Mouse (Mus musculus): ENCODE measurements around the gene Znrf2.

GRCm38 (mm10) chr6:54777661-54778060 lies 39.1 kb upstream of the Znrf2 start:
- TF ChIP-seq POLR2AphosphoS5 (IDR thresholded peaks at IDR 0.05; ENCODE audit: borderline replicate concordance, low read depth, low read length): no peak
- TF ChIP-seq TBP (IDR thresholded peaks at IDR 0.05; ENCODE audit: low read depth, low read length): no peak
- no peak for TF ChIP-seq NELFE (IDR thresholded peaks at IDR 0.05; ENCODE audit: low read depth, low read length)
- TF ChIP-seq RAD21 (IDR thresholded peaks at IDR 0.05; ENCODE audit: low read depth, low read length): no peak
- no peak for TF ChIP-seq ELF1 (IDR thresholded peaks at IDR 0.05; ENCODE audit: low read depth, low read length)
- TF ChIP-seq CTCF (IDR thresholded peaks at IDR 0.05 in 2 of 3, conservative IDR thresholded peaks at IDR 0.05 in 1 of 3; ENCODE audit: control insufficient read depth in 1 of 3, insufficient read depth in 1 of 3, low read depth in 2 of 3, low read length in 3 of 3, poor library complexity in 1 of 3, severe bottlenecking in 1 of 3): no peak
- TF ChIP-seq E2F4 (IDR thresholded peaks at IDR 0.05; ENCODE audit: borderline replicate concordance, low read depth, low read length): no peak
- TF ChIP-seq JUND (IDR thresholded peaks at IDR 0.05; ENCODE audit: low read depth, low read length): no peak
- no peak for TF ChIP-seq POLR2A (IDR thresholded peaks at IDR 0.05; ENCODE audit: control insufficient read depth in 1 of 2, insufficient read depth in 1 of 2, low read depth in 1 of 2, low read length in 2 of 2, poor library complexity in 1 of 2)
- no peak for TF ChIP-seq MAX (IDR thresholded peaks at IDR 0.05; ENCODE audit: low read length)
